Mouse (Mus musculus): ENCODE data around the gene C2cd2. TPM values are rescaled to one million over a fixed set of nuclear protein-coding genes. Genes with fewer than 3 reads are reported as not detected.

C2cd2 gene
- total RNA-seq, 2 experiments from 2014 or later = 9.8 to 17.7 TPM

- ATAC-seq (replicated peaks; ENCODE audit: poor library complexity) = no peak
These were observed 12.3 kb downstream of the C2cd2 start for GRCm38 (mm10) chr16:97950061-97950460.

DNA sequence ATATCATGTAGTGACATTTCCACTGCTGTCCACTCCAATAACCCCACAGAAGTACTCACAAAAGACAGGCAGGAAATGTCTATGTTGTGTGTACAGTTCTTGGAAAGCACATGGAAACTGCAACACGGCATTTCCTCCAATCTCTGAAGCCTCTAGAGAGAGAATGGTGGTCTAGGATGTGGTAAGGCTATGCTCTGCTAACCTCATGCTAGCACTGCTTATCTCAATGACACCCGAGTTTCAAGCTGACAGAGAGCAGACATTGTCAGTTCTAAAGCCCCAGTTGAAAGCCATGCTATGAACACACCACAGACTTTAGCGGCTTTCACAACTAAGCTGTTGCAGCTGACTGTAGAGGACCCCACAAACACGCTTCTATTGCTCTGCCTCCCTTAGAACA, 13.6 kb downstream of the C2cd2 start:
- no peak; the same call in 1 of the 2 replicates for ATAC-seq (replicated peaks; ENCODE audit: poor library complexity)

DNA sequence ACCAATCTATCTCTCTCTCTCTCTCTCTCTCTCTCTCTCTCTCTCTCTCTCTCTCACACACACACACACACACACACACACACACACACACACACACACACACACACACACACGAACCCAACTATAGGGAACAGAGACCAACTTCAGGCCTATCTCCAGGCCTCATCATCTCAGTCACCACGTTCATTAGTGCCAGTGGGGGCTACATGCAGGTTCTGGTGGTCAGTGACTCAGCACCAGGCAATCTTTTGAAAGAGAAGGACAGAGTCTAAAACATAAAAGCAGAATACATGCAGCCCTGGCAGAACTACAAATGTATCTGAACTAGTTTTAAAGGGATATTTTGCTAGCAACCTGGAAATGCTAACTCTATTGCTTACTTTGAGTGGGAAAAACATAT, 15.4 kb downstream of the C2cd2 start:
- peak; percentile 64 for ATAC-seq (replicated peaks; ENCODE audit: poor library complexity)

DNA sequence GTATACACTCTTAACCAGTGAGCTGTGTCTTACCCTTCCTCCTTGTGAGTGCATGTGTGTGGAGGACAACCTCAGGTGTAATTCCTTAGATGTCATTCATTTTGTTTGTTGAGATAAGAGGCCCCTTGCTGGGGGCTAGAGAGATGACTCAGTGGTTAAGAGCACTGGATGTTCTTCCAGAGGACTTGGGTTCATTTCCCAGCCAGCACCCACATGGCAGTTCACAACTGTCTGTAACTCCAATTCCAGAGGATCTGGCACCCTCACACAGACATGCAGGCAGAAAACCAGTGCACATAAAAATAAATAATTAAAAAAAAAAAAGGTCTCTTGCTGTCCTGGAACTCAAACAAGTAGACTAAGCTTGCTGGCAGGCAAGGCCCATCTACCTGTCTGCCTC, 20.6 kb downstream of the C2cd2 start:
- no peak for ATAC-seq (replicated peaks; ENCODE audit: poor library complexity)

- 0 out of 2 replicates have a peak, but pooled peaks have one; percentile 37 for ATAC-seq (replicated peaks; ENCODE audit: poor library complexity)
These were observed 21.9 kb downstream of the C2cd2 start for GRCm38 (mm10) chr16:97940471-97940973.

DNA sequence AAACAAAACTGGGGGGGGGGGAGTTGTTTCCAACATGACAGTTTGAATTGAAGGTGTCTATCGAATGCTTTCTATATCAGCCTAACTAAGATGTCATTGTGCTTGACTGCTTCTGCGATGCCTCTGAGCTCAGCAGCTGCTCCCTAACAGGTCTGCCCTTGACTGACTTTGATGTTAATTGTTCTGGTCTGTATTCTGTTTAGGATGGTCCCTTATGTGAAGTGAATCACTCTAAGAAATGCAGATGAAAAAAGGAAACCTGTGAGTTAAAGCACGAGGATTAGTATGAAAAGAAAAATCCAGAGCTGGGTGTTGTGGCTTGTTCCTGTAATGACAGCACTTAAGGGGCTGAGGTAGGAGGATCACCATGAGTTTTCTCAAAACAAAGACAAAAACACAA, 26.6 kb downstream of the C2cd2 start:
- no peak for ATAC-seq (replicated peaks; ENCODE audit: poor library complexity)

- no peak for ATAC-seq (replicated peaks; ENCODE audit: poor library complexity)
These were observed 32.2 kb downstream of the C2cd2 start for GRCm38 (mm10) chr16:97930231-97930630.

- ATAC-seq (replicated peaks; ENCODE audit: poor library complexity) = no peak
These were observed 32.9 kb downstream of the C2cd2 start for GRCm38 (mm10) chr16:97929520-97929919.

GRCm38 (mm10) chr16:97927331-97927938, 35.0 kb downstream of the C2cd2 start:
- ATAC-seq (replicated peaks; ENCODE audit: poor library complexity) = no peak

GRCm38 (mm10) chr16:97926381-97926780, 36.0 kb downstream of the C2cd2 start:
- ATAC-seq (replicated peaks; ENCODE audit: poor library complexity) = no peak

GRCm38 (mm10) chr16:97925760-97926159, 36.6 kb downstream of the C2cd2 start:
- no peak for ATAC-seq (replicated peaks; ENCODE audit: poor library complexity)

- ATAC-seq (replicated peaks; ENCODE audit: poor library complexity) = no peak
These were observed 38.7 kb downstream of the C2cd2 start for GRCm38 (mm10) chr16:97923700-97924099.

DNA sequence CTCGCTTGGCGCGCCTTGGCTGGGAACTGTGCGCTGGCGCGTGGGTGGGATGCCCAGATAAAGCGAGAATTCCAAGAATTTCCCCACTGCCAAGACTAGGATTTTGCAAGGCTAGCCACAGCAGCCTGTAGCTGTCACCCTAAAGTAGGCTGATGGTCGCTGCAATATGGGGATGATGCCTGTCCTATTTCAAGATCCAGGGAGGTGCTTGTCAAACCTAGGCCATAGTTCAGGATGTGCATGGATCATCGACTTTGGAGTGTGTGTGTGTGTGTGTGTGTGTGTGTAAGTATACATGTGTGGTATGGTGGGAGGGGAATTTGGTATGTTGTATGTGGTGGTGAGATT, 39.6 kb downstream of the C2cd2 start:
- ATAC-seq (replicated peaks; ENCODE audit: poor library complexity) = peak; percentile 18

DNA sequence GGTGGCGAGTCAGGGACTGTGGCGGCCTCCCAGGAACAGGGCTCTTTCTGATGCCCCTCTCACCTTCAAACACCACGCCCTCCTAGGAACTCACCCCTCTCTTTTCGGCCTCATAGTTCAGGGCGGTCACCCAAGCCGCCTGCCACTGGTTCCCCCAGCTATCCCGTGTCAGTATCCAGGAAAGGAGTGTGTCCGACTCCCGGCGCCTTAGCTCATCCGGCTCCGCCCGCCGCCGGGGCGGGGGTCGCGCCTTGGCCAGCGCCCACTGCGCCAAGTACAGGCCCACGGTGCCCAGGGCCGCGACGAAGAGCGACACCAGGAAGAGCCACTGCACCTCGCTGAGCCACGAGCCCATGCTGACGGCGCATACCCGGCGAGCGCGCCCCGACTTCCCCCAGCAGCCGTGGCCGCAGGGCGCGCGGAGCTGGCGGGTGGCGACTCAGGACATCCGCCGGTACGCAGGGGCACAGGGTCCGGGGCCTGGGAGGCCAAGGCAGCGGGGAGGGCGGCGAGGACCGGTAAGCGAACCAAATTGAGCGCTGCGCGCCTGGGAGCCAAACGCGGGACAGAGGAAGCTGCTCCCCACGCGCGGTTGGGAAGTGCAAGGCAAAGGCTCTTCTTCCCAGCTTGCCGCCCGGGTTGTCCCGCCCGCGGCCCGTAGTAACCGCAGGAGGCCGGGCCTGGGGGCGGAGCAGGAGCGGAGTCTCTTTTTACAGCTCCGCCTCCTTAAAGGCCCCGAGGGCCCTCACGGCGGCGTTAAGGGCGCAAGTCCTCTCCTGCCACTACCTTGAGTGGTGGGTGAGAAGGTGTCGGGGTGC, 40.2 kb downstream of the C2cd2 start:
- peak; percentile 88 for ATAC-seq (replicated peaks; ENCODE audit: poor library complexity)

- ATAC-seq (replicated peaks; ENCODE audit: poor library complexity) = no peak
These were observed 41.8 kb downstream of the C2cd2 start for GRCm38 (mm10) chr16:97920621-97921020.

DNA sequence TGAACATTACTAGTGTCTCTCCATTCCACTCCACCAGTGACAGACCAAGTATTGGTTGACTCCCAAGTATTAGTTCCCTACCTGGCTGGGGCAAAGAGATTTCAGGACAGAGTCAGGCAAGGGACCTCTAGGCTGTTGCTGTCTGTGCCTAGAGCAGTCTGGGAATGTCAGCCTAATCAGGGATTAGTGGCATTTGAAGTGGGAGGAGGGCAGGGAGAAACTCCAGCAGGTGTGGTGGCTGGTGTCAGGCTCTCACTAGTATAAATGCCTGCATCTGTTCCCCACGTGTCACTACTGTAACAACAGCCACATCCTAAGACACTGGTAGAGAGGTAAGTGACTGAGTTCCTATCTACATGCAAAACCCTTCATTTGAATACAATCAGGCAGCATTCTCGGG, 42.6 kb downstream of the C2cd2 start:
- no peak for ATAC-seq (replicated peaks; ENCODE audit: poor library complexity)

DNA sequence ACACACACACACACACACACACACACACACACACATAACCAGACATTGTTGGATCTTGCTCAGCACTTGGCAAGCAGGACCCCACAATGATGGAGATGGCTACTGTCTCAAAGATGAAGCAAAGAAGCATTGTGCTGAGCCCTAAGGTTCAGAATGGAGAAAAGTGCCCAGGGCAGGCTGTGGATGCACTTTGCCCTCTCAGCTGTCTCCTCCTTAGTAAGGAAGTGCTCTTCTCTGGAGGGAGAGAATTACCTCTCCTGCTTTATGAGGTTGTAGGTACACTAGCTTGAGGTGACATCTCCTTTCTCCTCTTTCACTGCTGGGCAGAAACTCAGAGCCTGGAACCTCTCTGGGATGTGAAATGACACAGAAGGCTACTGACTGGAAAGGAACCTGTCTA, 49.5 kb downstream of the C2cd2 start:
- ATAC-seq (replicated peaks; ENCODE audit: poor library complexity) = no peak

DNA sequence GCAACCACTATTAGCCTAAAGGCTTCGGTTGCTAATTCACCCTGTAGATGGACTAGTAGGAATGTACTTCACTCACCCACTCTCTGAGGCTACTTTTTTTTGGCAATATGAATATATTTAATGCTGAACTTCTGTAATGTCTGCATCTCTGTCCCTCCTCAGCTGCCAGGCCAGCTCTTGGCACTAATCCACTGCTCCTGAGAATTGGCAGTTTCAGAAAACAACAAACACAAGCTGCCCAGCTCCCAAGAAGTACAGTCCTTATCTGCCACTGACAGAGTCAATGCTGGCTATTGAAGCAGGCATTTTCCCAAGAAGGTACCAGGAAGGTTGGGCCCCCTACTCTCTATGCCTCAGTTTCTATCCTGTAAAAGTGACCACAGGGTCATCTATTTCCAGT, 53.0 kb downstream of the C2cd2 start:
- peak; percentile 29 for ATAC-seq (replicated peaks; ENCODE audit: poor library complexity)

- ATAC-seq (replicated peaks; ENCODE audit: poor library complexity) = peak; percentile 92
These were observed 54.9 kb downstream of the C2cd2 start for GRCm38 (mm10) chr16:97907496-97907895.

- ATAC-seq (replicated peaks; ENCODE audit: poor library complexity) = no peak
These were observed 56.1 kb downstream of the C2cd2 start for GRCm38 (mm10) chr16:97906337-97906736.

DNA sequence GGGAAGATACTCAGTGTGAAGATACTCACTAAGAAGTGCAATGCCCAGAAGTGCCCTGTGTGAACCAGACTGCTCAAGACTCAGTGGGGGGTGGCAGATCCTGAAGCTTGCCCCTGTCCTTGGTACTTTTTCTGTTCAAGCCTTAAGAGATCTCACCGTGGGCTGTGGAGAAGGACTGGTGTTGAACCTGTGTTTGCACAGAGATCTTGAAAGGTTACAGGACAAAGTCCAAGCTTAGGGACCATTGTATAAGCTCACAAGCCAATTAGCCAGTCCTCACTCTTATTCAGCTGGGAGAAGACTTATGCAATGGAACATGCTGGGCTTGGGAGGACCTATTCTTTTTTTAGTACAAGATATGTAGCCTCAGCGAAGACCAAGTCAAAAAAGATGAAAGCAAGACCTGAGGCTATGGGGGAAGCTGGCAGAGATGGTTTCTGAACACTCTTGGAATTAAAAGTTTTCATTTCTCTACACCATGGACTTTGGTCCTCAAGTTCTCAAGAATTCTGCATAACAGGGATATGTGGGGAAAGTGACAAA, 56.9 kb downstream of the C2cd2 start:
- ATAC-seq (replicated peaks; ENCODE audit: poor library complexity) = no peak

GRCm38 (mm10) chr16:97904035-97904434, 58.4 kb downstream of the C2cd2 start:
- ATAC-seq (replicated peaks; ENCODE audit: poor library complexity) = no peak
